Mouse (Mus musculus) common myeloid progenitor, adult 5-6 weeks (primary cell): ENCODE data around the gene Trcg1. TPM values are rescaled to one million over a fixed set of nuclear protein-coding genes. Genes with fewer than 3 reads are reported as not detected.

Experiments used
- ATAC-seq: replicated peaks from 2 replicates; pipeline ENCODE4 v1.8.0; 2016; ENCODE audit warnings: low read depth, mild to moderate bottlenecking, moderate TSS enrichment, inconsistent platforms; ENCODE audit not compliant: poor library complexity, severe bottlenecking
- total RNA-seq: library from RNA; stranded (forward); fragments of 200-1000, 187-1606 nt; gene quantifications from 2 replicates; pipeline ENCODE4 v1.2.3, GENCODE M21; 2017

The Trcg1 gene
- total RNA-seq, 1 experiment from 2014 or later = not detected

DNA sequence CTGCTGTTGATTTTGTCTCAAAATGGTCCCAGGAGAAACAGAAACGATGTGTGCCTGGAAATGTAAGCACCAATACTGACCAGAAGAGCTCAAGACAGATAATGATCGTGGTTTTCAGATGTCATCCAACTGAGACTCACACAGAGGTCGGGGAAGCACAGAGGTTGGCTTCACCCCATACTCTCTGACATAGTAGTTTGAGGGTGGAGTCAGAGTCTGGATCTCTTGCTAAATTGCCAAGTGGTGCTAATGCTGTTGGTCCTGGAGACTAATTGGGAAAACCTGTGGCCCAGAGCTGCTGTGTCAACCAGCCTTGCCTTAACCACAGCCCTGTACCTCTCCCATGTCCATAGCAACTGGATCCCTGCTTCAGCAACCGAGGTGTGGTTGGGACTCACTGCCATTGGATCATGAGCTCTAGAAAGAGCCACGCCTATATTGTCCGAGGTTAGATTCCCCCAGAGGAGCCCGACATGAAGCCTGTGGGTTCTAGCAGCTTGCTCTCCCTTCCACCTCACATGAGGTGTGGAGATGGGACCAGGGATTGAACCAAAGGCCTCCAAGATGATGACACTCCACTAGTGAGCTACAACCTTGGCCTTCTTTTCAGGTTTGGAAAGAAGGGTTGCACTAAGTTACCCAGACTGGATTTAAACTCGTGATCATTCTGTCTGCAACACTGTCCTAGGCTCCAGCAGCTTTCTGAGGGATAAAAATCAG lies 4.7 kb upstream of the Trcg1 start:
- no peak for ATAC-seq

DNA sequence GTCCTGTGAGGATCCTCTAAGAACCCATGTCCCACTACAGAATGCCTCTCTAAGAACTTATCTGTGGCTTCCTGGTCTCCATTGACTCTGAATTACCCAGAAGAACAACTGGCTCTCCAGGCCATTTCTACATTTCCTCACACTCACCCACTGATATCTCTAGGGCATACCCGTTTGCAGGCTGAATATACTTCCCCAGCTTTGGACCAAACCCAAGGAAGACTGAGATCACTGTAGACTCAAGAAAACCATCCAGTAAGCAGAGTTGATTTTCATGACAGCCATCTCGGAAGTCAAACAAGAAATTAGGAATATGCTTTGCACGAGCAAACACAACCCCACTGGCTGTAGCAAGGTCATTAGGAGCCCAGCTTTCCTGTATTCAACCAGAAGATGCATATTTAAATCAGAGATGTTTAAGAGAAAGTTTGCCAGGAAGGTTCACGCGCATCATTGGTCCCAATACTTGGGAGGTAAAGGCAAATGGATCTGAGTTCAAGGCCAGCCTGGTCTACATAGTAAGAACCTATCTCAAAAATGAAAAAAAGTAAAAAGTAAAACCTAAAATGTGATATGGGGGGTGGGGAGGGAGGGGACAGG lies 3.9 kb upstream of the Trcg1 start:
- ATAC-seq = no peak

DNA sequence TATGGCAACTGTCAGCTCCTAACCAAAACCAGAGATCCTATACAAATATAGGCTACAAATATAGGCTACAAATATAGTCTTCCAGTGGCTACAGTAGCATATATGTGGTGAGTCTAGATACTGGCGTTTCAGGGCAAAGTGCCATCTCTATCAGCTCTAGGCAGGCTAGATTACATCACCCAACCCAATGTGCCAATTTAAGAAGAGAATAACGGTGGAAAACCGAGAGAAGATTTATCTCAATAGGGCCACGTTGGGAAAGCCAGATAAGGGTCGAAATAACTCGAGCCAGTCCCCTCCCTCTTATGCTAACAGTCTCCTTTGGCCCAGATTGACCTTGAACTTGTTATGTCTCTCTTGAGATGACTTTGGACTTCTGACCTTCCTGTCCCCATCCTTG lies 3.2 kb upstream of the Trcg1 start:
- peak; percentile 57 for ATAC-seq

DNA sequence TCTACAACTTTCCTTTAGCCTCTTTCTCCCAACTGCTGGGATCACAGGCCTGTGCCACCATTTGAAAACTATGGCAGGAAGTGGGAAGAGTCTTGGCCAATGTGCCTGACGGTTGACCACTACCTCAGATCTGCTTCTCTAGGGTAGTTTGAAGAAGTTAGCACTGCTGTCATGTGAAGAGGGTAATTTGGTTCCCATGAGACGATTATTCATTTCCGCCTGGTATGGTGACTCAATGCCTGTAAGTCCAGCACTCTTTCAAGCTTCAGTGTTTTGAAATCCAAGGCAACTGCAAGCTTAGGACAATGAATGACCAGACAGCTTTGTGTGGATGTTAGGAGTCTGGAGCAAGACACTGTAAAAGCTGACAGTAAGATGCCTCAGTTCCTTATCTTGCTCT lies 2.6 kb upstream of the Trcg1 start:
- ATAC-seq = no peak

DNA sequence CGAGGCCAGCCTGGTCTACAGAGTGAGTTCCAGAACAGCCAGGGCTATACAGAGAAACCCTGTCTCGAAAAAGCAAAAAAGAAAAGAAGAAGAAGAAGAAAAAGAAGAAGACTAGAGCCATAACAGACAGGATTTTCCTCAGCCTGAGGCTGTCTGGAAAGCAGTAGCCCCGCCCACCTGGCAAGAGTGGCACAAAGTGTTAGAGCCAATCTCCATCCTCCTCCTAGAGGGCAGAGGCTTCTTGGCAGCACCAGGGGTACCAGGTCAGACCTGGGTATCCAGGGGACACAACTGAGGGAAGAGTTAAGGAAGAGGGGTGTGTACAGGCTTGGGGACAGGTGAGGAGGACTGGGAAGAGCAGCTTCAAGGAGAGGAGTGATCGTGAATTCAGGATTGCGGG lies 1.3 kb downstream of the Trcg1 start:
- ATAC-seq = no peak

DNA sequence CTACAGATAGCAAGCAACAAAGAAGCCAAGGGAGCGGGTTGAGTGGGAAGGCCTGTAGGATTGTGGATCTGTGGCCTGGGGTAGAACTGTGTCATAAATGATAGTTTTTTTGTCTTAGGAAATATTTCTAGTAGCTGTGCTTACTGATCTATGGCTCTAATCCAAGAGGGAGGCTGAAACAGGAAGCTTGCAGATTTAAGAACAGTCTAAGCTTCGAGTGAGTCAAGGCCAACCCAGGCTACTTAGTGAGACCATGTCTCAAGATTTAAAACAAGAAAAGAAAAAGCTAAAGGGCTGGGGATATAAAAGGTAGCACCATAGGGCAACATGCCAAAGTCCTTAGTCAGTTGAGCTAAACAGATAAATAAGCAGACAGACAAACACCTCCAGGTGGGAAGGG lies 1.9 kb downstream of the Trcg1 start:
- ATAC-seq = no peak

DNA sequence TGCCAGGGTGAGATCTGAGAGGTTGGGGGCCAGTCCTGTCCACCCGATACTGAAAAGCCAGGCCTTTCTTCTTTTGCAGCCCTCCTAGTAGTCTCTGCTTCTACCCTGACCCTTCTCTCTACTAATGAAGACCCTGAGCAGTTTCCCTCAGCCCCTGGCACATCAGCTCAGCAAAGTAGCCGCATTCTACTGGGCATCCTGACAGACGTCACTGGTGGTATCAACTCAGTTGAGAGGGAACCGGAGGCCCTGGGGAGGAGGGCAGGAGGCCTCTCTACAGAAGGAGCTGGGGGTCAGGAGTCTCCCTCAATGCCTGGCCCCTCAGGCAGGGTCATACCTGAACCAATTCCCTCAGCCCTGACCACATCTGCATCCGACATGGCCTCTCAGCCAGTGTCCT lies 4.8 kb downstream of the Trcg1 start:
- ATAC-seq = no peak

DNA sequence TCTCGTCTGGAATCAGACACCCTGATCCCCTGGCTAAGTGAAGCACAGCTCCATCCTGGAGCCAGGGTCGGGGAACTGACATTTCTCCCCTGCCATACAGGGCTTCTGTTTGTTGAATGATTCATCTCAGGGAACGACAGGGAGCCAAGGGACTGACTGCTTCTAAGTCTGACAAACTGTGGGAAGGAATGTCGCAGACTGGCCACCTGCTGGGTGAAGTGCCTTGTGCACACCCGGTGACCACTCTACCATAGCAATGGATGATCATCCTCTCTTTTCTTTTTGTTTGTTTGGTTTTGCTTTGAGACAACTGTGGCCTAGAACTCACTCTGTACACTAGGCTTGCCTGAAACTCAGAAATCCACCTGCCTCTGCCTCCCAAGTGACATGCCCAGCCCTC lies 6.6 kb downstream of the Trcg1 start:
- ATAC-seq = no peak

DNA sequence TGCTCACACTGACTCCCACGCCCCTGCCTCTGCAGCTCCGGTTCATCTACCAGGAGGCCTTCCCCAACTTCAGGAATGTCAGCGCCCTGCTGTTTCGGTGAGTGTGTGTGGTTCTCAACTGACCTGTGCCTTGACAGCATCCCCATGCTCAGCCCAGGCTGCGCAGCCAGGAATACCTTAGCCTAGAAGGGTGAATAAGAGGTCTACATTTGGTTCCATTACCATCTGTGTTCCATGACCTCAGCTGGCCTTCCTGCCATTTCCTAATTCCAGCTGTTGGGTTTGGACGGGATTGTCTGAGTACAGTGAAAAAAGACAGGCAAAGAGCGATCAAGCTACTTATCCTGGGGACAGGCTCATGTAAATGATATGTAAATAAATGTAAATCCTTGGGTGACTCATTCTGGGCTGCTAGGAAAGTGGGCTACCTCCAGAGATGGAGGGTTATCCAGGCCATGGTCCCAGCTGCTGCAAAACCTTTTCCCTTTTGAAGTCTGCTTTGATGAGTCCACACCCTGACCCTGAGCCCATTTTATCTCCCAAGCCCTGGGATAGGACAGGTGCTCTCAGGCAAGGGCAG lies 7.8 kb downstream of the Trcg1 start:
- no peak for ATAC-seq

DNA sequence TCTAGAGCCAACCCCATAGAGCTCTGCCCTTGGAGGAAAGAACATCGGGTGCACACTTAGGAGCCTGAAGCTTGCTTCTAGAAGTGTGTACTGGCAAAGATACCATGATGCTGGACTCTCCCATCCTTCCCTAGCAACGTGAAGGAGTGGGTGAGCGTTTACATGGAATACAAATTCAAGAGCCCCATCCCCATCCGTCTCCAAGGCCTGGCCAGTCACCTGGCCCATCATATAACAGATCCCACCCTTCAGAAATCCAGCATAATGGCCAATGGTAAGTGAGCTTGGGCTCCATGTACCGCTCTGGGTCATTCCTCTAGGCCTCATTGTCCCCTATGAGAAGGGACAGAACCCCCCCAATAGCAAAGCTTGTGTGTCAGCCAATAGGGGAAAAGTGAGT lies 10.1 kb downstream of the Trcg1 start:
- ATAC-seq = no peak

DNA sequence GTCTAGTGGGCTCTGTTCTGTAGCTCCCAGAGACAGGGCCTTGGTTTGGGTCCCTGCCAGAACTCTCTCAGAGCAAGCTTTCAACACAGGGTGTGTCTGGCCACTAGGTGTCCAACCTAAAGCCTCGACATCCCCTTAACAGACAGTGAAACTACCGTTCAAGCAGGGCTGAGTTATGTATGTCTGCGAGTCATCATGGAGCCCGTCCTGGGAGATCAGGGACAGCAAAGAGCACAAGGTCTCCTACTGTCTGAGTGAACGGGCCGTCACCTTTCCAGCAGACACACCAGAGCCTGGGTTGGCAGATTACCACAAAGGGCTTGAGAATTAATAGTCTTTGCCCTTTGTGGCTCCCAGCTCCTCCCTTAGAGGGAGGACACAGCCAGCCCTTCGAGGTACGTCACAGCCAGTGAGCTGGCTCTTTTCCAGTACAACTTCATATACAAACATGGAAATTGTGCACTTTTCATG lies 10.9 kb downstream of the Trcg1 start:
- ATAC-seq = peak; percentile 54; the same call in 1 of the 2 replicates

DNA sequence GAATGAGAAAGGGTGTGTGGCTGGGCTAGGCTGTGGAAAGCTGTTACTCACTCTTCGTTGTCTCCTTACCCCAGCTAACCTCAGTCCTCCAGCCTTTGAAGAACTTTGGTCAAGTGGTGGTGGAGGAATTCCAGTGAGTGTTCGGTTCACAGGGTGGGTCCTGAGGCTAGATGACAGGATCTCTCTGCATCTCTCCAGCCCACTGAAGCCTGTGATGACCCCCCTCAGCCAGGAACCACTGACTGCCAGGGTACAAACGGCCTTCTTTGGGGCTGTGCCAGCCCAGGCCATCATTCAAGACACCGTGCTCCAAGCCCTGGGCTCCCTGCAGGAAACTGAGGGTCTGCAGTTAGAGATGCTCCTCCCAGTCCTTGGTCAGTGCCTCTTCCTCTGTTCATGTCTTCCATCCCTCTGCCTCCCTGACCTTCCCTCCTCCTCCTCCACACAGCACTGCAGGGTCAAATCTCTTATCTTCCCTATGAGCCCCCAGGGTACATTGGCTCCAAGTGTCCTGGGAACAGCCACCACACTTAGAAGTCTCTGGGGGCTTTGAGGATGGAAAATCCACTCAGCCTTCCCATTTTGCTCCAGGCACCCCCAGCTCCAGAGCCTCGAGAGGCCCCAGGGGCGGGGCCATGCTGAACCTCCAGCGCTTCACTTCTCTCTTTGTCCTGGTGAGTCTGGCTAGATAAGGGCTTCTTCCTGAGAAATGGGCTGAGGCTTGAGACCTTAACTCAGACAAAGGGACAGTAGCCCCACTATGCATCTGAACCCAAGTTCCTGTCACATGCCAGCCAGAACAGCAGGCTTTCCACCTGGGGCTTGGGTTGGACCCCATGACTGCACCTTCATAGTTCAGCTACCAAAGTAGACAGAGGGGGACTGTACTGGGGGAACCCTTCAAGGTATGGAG lies 11.9 kb downstream of the Trcg1 start:
- no peak for ATAC-seq

DNA sequence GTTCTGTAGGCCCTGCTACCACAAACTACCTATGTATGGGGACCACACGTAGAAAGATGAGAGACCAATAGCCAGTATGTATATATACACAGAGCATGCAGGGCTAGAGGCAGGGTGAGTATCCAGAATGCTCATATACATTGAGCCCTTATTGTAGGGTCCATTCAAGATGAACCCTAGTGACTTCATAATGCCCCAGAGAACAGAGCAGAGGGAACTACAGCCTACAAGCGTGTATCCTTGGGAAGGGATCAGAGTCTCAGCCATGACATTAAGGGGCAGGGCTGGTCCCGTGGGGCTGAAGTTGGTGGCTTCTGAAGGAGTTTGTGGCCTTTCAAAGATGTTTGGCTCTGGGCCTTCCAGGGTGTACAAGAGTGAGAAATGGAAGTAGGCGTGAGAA lies 13.7 kb downstream of the Trcg1 start:
- ATAC-seq = no peak

DNA sequence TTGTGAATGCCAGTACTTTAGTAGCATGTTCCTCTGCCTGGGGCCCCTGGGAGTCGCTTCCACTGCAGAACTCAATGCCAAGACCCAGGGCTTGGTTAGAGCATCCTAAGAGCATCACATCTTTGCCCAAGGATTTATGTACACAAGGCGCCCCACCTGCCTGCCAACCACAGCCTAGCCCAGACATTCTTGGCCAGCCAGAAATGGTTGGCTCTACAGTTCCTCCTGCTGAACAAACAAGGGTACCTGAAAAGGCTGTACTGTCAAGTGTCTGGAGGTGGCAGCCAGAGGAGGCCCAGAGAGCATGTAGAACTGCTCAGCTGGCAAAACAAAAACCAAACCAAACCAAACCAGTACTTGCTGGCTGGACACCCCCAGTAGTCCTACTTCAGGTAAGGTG lies 14.8 kb downstream of the Trcg1 start:
- ATAC-seq = no peak

DNA sequence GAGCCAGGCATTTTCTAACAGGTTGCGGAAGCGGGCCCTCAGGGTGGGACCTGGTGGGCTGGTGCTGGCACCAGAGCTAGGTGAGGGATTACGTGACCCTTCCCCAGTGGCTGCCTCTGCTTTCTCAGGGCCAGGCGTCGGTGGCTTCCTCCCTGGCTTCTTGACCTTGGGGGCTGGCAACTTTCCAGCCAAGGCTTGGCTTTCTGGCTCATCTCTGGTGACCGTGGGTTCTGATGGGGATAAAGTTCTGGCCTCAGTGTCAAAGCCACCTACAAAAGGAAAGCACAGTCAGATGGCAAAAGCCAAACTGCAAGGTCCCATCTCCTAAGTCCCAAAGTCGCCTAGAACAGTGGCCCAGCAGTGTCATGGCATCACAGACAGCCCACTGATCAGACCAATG lies 17.7 kb downstream of the Trcg1 start:
- no peak for ATAC-seq

DNA sequence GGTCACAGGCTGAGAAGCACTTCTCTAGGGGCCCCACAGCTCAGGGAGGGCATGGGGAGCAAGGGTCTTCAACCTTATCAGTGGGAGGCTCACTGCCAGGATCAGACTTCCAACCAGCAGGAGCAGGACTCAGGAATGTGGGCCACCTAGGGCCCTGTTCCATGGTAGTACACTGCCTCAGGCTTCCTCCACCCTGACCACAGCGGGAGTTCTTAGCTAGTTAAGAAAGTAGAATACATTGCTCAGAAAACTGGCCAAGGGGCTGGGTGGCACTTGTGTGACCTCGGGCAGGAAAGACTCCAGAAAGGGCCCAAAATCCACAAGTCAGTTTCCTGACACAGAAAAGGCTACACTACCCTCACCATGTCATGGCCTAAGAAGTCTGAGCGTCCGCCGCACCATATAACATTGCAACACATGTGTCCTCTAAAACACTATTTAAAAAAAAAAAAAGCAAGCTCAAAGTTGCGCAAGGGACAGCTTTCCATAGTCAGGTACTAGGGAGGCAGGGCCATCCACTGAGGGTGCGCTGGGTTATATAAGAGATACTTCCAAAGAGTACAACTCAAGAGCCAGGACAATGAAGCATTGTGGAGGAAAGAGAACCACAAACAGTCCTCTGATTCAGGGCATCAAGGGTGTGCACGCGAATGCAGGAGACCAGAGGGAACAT lies 18.6 kb downstream of the Trcg1 start:
- ATAC-seq = no peak

DNA sequence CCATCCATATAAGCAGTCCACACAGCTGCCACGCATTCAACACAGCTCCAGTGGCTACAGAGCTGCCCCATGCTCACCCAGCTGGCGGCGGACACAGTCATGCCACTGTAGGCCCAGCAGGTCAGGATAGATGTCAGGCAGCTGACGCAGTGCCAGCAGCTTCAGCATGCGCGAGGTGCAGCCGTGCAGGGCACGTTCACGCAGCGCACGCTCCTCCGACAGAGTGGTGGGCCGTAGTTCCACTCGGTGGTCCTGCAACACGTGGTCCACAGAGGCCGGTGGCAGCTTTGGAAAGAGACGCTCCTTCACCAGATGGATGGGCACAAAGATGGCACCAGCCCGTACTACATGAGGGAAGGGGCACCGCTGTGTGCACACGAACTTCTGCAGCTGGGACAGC lies 20.0 kb downstream of the Trcg1 start:
- no peak for ATAC-seq

DNA sequence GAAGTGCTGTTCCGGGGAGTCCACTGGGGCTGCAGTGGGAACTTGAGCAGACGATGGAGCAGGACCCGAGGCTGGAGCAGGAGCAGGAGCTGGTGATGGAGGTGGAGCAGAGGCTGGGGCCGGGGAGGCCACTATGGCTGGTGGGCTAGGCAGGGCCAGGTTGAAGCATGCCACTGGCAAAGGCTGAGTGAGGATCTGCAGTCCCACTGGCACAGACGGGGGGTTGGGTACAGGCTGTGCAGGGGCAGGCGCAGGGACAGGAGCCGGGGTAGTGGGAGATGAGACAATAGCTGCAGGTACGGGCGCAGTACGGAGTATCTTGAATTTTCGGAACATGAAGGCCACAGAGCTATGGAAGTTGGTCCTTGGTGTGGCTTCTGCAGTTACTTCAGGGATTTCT lies 20.5 kb downstream of the Trcg1 start:
- ATAC-seq = no peak

DNA sequence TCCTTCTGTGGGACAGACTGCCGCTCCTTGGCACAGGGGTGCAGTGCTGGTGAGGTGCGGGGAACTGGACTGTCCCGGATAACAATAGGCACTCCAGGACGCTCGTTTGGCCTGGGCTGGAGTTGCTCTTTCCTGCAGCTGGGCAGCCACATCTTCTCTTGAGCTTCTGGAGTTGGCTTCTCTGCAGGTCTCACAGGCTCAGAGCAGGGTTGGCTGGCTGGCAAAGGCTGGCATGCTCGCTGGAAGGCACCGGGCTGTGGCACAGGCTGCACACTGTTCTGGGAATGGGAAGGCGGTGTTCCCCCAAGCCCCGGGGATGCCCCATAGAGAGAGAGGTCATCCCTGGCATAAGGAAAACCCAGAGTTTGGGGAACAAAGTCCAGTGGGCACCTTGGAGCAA lies 21.3 kb downstream of the Trcg1 start:
- ATAC-seq = no peak

DNA sequence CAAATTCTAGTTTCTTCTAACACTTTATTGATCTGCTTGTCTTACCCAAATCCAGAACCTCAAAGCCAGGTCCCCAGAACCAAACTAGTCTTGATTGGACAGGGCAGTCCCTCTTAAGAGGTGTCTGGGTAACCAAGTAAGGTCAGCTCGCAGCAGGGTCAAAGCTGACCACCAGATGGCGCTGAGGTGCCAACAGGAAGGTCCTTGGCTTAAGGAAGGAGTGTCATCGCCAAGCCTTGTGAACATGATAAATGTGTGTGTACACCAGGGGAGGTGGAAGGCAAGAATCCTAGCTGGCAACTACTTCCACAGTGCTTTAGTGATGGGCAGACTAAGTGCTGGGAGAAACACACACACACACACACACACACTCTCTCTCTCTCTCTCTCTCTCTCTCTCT lies 23.4 kb downstream of the Trcg1 start:
- peak; percentile 66 for ATAC-seq
